Mouse (Mus musculus): ENCODE data around the gene Il12rb1. TPM values are rescaled to one million over a fixed set of nuclear protein-coding genes. Genes with fewer than 3 reads are reported as not detected.

Gene Il12rb1
- total RNA-seq, 2 experiments from 2014 or later, result 0.12 to 0.59 TPM

GRCm38 (mm10) chr8:70797081-70798070 lies 10.9 kb upstream of the Il12rb1 start:
- intact Hi-C loops (cut with DNase I), result no loop called here
- DNase-seq, result peak; percentile 88

GRCm38 (mm10) chr8:70798281-70798680 lies 10.0 kb upstream of the Il12rb1 start:
- intact Hi-C loops (cut with DNase I), result no loop called here
- peak in 1 of 2 experiments; percentile 58 for DNase-seq

DNA sequence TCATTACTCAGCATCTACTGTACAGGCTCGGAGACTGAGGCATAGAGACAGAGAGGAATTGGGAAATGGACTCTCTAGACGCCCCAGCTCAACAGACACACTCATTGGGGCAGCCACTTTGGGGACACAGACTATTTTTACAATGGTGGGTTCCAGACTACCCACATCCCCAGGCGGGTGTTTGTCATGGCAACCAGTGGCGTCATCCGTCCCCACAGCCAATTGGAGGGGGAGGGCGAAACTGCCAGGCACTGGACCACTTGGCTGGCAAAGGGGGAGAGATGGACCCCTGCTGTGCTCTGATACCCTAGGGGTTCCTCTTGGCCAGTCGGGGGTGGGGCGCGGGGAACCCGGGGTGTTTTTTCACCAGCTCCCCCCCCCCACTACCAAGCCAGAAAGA lies 7.6 kb upstream of the Il12rb1 start:
- DNase-seq, result no peak
- intact Hi-C loops (cut with DNase I), result no loop called here

- no peak for DNase-seq
- intact Hi-C loops (cut with DNase I), result no loop called here
Observed at GRCm38 (mm10) chr8:70801156-70801555, 7.1 kb upstream of the Il12rb1 start.

- no peak for DNase-seq
- intact Hi-C loops (cut with DNase I), result no loop called here
Observed at GRCm38 (mm10) chr8:70801830-70802229, 6.4 kb upstream of the Il12rb1 start.

DNA sequence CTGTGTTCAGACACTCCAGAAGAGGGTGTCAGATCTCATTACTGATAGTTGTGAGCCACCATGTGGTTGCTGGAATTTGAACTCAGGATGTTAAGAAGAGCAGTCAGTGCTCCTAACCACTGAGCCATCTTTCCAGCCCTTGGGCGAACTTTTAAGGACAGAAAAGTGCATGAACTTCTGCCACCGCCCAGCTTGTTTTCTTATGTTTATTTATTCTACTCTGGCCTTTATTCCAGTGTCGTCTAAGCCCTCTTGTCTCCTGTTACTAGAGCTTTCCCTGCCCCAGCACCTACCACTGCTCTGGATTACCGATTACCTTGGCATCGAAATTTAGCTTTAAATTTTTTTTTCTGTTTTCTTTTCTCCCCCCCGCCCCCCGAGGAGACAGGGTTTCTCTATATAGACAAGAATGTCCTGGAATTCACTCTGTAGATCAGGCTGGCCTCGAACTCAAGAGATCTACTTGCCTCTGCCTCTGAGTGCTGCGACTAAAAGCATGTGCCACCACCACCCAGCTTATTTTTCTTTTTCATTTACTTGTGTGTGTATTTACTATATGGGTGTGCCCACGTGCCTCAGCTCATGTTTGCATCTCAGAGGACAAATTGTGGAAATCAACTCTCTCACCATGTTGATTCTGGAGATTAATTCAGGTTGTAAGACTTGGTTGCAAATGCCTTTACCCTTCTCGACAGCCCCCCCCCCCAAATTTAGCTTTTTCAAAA lies 5.3 kb upstream of the Il12rb1 start:
- intact Hi-C loops (cut with DNase I), result no loop called here
- DNase-seq, result no peak

DNA sequence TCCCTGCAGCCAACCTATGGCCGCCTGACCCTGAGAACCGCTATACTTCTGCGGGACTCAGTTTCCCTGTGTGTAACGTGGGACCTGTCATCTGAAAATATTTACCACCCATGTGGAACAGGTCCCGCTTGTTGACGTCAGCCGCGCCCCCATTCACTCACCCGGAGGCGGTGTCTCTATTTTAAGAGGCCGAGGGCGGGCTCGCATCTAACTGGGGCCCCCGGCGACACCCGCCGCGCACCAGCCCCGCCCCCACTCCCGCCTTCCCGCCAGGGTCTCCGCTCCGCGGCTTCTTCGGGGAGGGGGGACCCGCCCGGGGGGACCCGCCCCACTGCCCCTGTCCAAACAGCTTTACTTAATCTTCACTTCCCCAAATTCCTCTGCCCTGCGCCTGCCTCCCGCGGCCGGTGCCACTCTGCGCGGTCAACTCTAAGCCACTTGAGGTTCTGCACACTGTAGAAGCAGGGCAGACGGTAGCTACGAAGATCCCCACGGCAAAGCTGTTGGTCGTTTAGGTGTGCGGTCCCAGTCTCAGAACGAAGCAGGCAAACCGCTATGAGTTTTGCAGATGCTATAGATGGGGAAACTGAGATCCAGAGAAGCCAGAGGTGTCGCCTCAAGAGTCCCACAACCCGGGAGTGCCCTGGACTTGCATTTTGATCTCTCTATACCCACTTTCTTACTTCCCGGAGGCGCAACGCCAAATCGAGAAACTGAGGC lies 4.3 kb upstream of the Il12rb1 start:
- intact Hi-C loops (cut with DNase I), result no loop called here

DNA sequence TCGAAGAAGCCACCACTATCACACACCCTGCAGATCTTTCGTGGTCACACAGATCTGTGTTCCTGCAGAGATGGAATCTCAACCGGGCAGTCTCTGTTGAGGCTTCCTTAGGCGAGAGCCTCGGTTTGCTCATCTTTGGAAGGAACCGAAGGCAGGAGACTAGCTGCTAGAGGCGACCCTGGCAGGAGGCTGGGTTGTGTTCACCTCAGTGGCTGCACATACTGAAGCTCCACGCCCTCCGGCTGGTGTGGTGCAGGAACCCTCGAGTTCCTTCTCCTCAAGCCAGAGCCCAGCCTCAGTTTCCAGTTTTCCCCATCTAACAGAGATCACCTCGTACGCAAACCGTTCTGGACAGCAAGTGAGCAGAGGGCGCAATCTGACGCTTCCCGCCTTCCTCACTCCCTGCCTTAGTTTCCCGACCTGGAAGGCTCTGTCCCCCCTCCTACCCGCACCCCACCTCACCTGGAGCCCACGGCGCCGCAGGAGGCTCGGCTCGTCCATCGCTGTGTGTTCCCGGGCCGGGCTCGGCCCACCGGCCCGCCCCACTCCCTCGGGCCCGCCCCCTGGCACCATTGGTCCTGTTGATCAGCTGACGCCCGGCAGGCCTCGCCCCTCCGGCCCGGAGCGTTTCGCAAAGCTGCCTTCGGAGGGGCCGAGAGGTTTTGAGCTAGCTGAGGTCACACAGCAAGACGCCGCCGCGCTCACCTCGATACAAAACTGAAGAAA lies 3.6 kb upstream of the Il12rb1 start, which contains the start of gene Mast3:
Gene Mast3, minus strand, starts transcription at position 574 of the 726 bp plus-strand sequence.
- DNase-seq, result peak; percentile 90 to 91
- intact Hi-C loops (cut with DNase I), result no loop called here

More for the DNA sequence above, 4.3 kb upstream of the Il12rb1 start:
- DNase-seq, result peak; percentile 51 to 70

GRCm38 (mm10) chr8:70806541-70806940 lies 1.7 kb upstream of the Il12rb1 start:
- peak in 1 of 2 experiments; percentile 36 for DNase-seq
- intact Hi-C loops (cut with DNase I), result no loop called here

GRCm38 (mm10) chr8:70807304-70807703 lies 945 bp upstream of the Il12rb1 start:
- DNase-seq, result no peak

GRCm38 (mm10) chr8:70808955-70809701 lies 879 bp downstream of the Il12rb1 start:
- intact Hi-C loops (cut with DNase I), result no loop called here
- no peak for DNase-seq

More at GRCm38 (mm10) chr8:70807304-70807703, 945 bp upstream of the Il12rb1 start:
- intact Hi-C loops (cut with DNase I), result no loop called here

GRCm38 (mm10) chr8:70810962-70811680 lies 2.9 kb downstream of the Il12rb1 start:
- intact Hi-C loops (cut with DNase I), result loop anchor here (5.0 kb wide), 1 partner anchor 36 kb away; no protein-coding TSS in a partner anchor
- no peak for DNase-seq

DNA sequence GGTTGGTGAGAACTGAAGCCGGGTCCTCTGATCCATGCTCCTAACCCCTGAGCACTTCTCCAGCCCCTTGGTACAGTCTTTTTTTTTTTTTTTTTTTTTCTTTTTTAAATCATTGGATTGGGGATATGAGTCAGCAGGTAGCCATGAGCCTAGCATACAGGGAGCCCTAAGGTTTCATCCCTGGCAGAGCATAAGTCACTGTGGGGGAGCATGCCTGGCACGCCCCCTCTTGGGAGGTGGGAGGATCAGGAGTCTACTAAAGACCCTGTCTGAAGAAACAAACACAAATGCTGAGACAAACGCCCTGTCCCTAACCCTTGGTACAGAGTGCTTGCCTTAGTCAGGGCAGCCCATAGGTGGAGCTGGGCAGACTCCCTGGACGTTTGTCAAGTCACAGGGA lies 3.8 kb downstream of the Il12rb1 start:
- intact Hi-C loops (cut with DNase I), result loop anchor here (5.0 kb wide), 1 partner anchor 35 kb away; no protein-coding TSS in a partner anchor
- DNase-seq, result no peak

DNA sequence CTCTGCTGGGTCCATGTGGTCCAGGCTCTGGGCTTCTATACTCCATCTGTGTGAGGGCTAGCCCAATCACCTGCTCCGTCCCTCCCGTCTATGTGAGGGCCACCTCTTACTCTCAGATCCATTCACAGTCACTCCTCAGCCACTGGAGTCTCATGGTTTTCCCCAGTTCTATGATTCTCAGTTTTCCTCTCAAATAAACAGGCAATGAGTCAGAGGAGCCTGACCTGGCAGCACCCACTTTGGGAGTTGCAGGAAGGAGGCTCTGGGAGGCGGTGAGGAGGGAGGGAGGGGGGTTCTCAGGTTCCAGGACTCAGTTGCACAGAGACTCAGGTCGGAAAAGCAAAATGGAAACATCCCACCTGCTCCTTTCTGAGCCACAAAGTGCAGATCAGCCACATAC lies 4.6 kb downstream of the Il12rb1 start:
- no peak for DNase-seq
- intact Hi-C loops (cut with DNase I), result loop anchor here (5.0 kb wide), 1 partner anchor 34 kb away; no protein-coding TSS in a partner anchor

DNA sequence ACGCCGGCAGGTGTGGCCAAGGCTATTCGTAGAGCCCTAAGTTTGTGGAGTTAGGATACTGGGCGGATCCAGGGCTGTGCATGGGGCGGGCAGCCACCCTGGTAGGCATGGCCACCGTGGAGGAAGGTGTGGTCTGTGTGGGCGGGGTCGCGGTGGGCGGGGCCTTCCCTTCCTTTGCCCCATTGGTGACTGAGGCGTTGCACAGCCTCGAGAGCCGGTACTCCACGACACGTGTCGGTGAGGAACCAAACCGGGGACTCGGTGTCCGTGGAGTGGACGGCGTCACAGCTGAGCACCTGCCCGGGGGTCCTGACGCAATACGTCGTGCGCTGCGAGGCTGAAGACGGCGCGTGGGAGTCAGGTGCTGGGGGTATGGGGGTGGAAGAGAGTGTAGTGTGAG lies 8.4 kb downstream of the Il12rb1 start:
- intact Hi-C loops (cut with DNase I), result no loop called here
- no peak for DNase-seq

DNA sequence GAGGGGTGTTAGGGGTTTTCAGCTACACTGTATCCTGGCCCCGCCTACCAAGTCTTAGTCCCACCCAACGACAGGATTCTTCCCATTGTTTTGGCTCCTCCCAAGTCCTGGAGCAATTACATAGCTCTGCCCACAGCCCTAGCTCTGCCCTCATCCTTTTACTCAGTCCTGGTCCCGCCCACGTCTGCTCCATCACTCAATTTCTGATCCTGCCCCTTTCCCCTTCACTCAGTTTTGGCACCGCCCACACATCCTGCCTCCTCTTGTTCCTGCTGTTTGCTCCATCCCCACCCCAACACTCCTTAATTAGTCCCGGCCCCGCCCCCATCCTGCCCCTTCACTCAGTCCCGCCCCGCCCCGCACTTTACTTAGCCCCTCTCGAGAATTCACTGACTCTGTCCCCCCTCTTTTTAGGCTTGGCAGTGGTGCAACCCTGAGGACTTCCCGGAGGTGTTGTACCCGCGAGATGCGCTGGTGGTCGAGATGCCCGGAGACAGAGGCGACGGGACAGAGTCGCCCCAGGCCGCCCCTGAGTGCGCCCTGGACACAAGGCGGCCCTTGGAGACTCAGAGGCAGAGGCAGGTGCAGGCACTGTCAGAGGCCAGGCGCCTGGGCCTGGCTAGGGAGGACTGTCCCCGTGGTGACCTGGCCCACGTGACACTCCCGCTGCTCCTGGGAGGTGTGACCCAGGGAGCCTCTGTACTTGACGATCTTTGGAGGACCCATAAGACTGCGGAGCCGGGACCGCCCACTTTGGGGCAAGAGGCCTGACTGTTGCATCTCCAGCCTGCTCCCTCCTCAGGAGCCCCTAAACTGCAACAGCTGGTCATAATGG lies 12.1 kb downstream of the Il12rb1 start:
- peak; percentile 58 to 69 for DNase-seq
- intact Hi-C loops (cut with DNase I), result loop anchor here (2.0 kb wide), 1 partner anchor 48 kb away; no protein-coding TSS in a partner anchor

DNA sequence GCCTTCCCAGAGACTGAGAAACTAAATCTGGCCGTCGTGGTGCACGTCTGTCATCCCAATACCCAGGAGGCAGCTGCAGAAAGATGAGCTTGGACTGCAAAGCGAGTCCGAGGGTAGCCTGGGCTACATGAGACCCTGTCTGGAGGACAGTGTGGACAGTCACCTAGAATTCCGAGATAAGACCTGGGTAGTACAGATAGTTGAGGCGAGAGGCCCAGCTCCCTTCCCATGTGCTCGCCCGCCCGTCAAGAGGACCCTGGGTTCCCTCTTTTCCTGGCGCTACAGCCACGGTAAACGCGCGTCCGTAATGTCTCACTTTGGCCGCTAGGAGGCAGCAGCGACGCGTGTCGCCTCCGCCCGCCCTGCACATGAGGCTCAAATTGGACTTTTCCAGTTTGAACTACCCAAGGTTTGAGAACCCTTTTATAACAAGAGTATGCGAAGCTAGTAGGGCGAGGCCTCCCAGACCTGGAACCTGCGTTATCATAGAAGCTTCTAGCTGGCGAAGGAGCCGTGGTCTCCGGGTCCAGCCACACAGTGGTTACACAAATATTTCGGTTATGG lies 13.2 kb downstream of the Il12rb1 start:
- intact Hi-C loops (cut with DNase I), result loop anchor here (1.0 to 2.0 kb wide), 2 partner anchors 20 to 47 kb away; no protein-coding TSS in a partner anchor
- peak; percentile 84 to 89 for DNase-seq
